Mouse (Mus musculus) liver, embryonic 11.5 days (tissue): ENCODE measurements around the gene Zcchc14. TPM values are rescaled to one million over a fixed set of nuclear protein-coding genes. Genes with fewer than 3 reads are reported as not detected.

Experiments used
- ATAC-seq: fragments of 200-750 bp; cut with Nextera tagmentation; replicated peaks from 2 replicates; pipeline ENCODE4 v1.8.0; 2017; ENCODE audit warnings: moderate number of reproducible peaks, mild to moderate bottlenecking, moderate TSS enrichment, moderate library complexity; ENCODE audit not compliant: low FRiP score
- DNase-seq: peaks from one replicate; pipeline ENCODE4 v3.0.0-alpha.2; 2017; ENCODE audit warnings: low spot score
- H3K27ac ChIP-seq: fragments of 300-500 bp; sonication (generic); 2 replicates; pipeline ENCODE4 v1.5.1; 2014; ENCODE audit warnings: mild to moderate bottlenecking, low read depth, low read length, control low read depth
- H3K27me3 ChIP-seq: fragments of 300-500 bp; sonication (generic); replicated peaks from 2 replicates; pipeline ENCODE4 v1.6.1; 2014; ENCODE audit warnings: low read length, mixed read lengths; ENCODE audit not compliant: control insufficient read depth, insufficient read depth
- H3K36me3 ChIP-seq: fragments of 300-500 bp; sonication (generic); 2 replicates; pipeline ENCODE4 v1.6.1; 2014; ENCODE audit warnings: mild to moderate bottlenecking, low read length, moderate library complexity, mixed read lengths; ENCODE audit not compliant: control insufficient read depth, insufficient read depth
- H3K4me1 ChIP-seq: fragments of 300-500 bp; sonication (generic); replicated peaks from 2 replicates; pipeline ENCODE4 v1.6.1; 2014; ENCODE audit warnings: low read length, mixed read lengths; ENCODE audit not compliant: control insufficient read depth, insufficient read depth
- H3K4me2 ChIP-seq: fragments of 300-500 bp; sonication (generic); 2 replicates; pipeline ENCODE4 v1.6.1; 2014; ENCODE audit warnings: mild to moderate bottlenecking, control low read depth, moderate library complexity
- H3K4me3 ChIP-seq: fragments of 300-500 bp; sonication (generic); 2 replicates; pipeline ENCODE4 v1.5.1; 2014; ENCODE audit warnings: low read depth, low read length, control low read depth
- H3K9ac ChIP-seq: fragments of 300-500 bp; sonication (generic); 2 replicates; pipeline ENCODE4 v1.6.1; 2014; ENCODE audit warnings: low read depth, low read length, control low read depth
- H3K9me3 ChIP-seq: fragments of 300-500 bp; sonication (generic); 2 replicates; pipeline ENCODE4 v1.6.1; 2016; ENCODE audit warnings: low read length, inconsistent platforms, mixed read lengths; ENCODE audit not compliant: control insufficient read depth
- WGBS: fragments of 180-500 bp; shearing (Covaris S2); extraction: QIAGEN DNeasy Blood & Tissue Kit; methylation state at CpG from one replicate; pipeline ENCODE4 v1.1.7; 2014; 5-methylcytosine and 5-hydroxymethylcytosine counted together
- polyA plus RNA-seq: library from polyadenylated mRNA; unstranded; fragments of >200 nt; fragmentation: Nextera tagmentation; extraction: Ambion mirVana; gene quantifications from 2 replicates; pipeline ENCODE4 v1.2.1, GENCODE M21; 2014

Zcchc14 gene
- polyA plus RNA-seq, 1 experiment from 2014 or later = 6.2 TPM

DNA sequence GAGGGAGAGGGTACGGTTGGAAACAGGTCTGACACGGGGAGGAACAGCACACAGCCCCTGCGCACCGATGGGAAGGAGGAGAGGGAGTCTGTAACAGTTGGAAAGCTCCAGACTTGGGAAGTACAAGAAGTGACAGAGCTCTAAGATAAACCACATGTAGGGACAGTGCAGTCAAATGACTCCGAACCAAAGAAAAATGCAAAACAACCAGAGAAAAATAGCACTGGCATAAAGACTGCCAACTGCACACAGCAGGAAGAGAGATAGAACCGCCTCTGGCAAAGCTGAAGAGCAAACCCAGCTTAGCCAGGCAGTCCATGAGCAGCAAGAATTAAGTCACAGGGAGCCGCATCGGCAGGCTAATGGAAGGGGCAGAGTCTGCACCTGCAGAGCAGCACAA lies 29.7 kb downstream of the Zcchc14 start:
- no peak overlapping the region for H3K4me3 ChIP-seq
- no peak for DNase-seq
- ATAC-seq = no peak
- no peaks in the 10 kb centered on the region; the same call in 1 of the 2 replicates for H3K36me3 ChIP-seq
- peaks cover 6% of the 10 kb centered on the region for H3K4me1 ChIP-seq
- no peak overlapping the region for H3K4me2 ChIP-seq
- H3K27me3 ChIP-seq = no peaks in the 10 kb centered on the region
- H3K9me3 ChIP-seq = no peaks in the 10 kb centered on the region
- H3K27ac ChIP-seq = no peak overlapping the region
- 84% methylated on average over 8 of the region's 8 CpGs for WGBS
- H3K9ac ChIP-seq = no peak overlapping the region

DNA sequence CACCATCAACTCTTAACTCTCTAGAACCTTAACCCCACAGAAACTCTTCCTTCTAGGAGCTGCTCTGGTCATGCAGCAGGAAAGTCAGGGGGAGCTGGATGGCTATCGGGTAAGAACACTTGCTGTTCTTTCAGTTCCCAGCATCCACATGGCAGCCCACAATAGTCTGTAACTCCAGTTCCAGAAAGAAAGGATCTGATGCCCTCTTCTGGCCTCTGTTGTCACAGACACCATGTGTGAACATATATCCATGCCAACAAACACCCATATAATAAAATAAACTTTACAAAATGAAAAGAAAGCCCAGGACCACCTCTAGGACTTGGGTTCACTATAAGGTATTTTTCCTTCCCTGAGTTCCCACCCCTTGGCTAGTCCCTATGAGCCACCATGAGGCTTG lies 30.8 kb downstream of the Zcchc14 start:
- no peak overlapping the region for H3K9ac ChIP-seq
- no peak overlapping the region for H3K27ac ChIP-seq
- no peaks in the 10 kb centered on the region for H3K9me3 ChIP-seq
- no peaks in the 10 kb centered on the region for H3K27me3 ChIP-seq
- ATAC-seq (no peak), DNase-seq (no peak)
- H3K4me1 ChIP-seq = peaks cover 6% of the 10 kb centered on the region
- H3K36me3 ChIP-seq = no peaks in the 10 kb centered on the region; the same call in 1 of the 2 replicates
- H3K4me3 ChIP-seq = no peak overlapping the region
- WGBS = 54% methylated on average over 1 of the region's 1 CpGs
- H3K4me2 ChIP-seq = no peak overlapping the region

- H3K4me1 ChIP-seq = peaks cover 6% of the 10 kb centered on the region
- DNase-seq (no peak), ATAC-seq (no peak)
- no peak overlapping the region for H3K4me2 ChIP-seq
- H3K4me3 ChIP-seq = no peak overlapping the region
- H3K9me3 ChIP-seq = no peaks in the 10 kb centered on the region
- H3K36me3 ChIP-seq = no peaks in the 10 kb centered on the region; the same call in 1 of the 2 replicates
- no peaks in the 10 kb centered on the region for H3K27me3 ChIP-seq
- H3K27ac ChIP-seq = no peak overlapping the region
- 83% methylated on average over 12 of the region's 12 CpGs for WGBS
- H3K9ac ChIP-seq = no peak overlapping the region
Observed at GRCm38 (mm10) chr8:121620801-121621516, 31.7 kb downstream of the Zcchc14 start.

DNA sequence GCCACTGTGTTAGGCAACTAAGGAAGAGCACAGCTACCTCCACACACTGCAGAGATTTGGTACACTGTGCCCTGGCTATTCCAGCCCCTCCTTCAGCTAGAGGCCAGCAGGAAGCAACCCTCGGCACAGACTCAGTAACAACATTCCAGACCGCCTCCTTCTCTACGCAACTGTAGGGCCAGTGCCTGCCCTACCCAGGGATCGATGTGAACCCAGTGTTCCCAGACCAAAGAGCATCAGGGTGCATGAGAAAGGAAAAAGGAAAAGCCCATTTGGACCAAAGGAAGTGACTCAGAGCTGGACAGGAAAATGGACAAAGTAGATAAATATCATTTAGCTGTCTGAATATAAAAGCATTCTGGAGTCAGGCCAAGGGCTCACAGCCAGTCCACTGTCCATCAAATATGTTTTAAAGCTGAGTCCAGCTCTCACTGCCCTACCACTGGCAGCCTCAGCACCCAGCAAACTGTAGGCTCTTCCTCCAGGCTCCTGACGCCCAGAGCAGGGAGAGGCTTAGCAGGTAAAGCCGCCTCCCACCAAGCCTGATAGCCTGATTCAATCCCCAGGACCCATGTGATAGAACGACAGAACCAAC lies 33.2 kb downstream of the Zcchc14 start:
- H3K27ac ChIP-seq = no peak overlapping the region
- peaks cover 2% of the 10 kb centered on the region for H3K4me1 ChIP-seq
- no peaks in the 10 kb centered on the region for H3K9me3 ChIP-seq
- no peak overlapping the region for H3K4me3 ChIP-seq
- peak; percentile 57; the same call in 1 of the 2 replicates for ATAC-seq
- H3K9ac ChIP-seq = no peak overlapping the region
- no peak overlapping the region for H3K4me2 ChIP-seq
- no peaks in the 10 kb centered on the region for H3K27me3 ChIP-seq
- WGBS = 55% methylated on average over 7 of the region's 7 CpGs
- H3K36me3 ChIP-seq = no peaks in the 10 kb centered on the region; the same call in 1 of the 2 replicates
- no peak for DNase-seq

- Histone ChIP-seq H3K9me3 (no peaks in the 10 kb centered on the region), H3K36me3 (peaks cover 3% of the 10 kb centered on the region; the same call in 1 of the 2 replicates), H3K9ac (no peak overlapping the region)
Observed at GRCm38 (mm10) chr8:121613419-121613818, 39.3 kb downstream of the Zcchc14 start.

DNA sequence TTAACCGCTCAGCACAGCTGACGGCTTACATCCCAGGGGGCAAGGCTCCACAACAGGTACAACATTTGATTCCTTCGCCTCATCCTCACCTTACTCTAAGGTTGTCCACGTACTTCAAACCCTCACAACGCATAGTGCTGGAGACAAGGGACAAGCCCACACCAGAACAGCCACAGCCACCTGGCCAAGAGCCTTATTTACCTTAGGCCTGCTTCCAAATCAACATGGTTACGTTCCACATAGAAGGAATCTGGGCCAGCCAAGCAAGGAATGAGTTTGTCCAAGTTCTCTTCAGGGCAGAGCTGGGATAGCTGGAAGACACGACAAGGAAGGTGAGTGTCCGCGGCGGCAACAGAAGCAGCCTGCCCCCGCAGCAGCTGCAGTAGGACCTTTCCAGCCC lies 42.8 kb downstream of the Zcchc14 start:
- no peaks in the 10 kb centered on the region for H3K9me3 ChIP-seq
- ATAC-seq = no peak
- no peak for DNase-seq
- no peak overlapping the region for H3K27ac ChIP-seq
- no peak overlapping the region for H3K4me2 ChIP-seq
- H3K4me3 ChIP-seq = no peak overlapping the region
- H3K36me3 ChIP-seq = peaks cover 7% of the 10 kb centered on the region; the same call in 1 of the 2 replicates
- H3K9ac ChIP-seq = no peak overlapping the region
- no peaks in the 10 kb centered on the region for H3K27me3 ChIP-seq
- H3K4me1 ChIP-seq = no peaks in the 10 kb centered on the region
- WGBS = 90% methylated on average over 11 of the region's 11 CpGs

More at GRCm38 (mm10) chr8:121613419-121613818, 39.3 kb downstream of the Zcchc14 start:
- DNase-seq (no peak), ATAC-seq (no peak)
- Histone ChIP-seq H3K4me3 (no peak overlapping the region), H3K4me2 (no peak overlapping the region), H3K27me3 (no peaks in the 10 kb centered on the region), H3K27ac (no peak overlapping the region), H3K4me1 (no peaks in the 10 kb centered on the region)

DNA sequence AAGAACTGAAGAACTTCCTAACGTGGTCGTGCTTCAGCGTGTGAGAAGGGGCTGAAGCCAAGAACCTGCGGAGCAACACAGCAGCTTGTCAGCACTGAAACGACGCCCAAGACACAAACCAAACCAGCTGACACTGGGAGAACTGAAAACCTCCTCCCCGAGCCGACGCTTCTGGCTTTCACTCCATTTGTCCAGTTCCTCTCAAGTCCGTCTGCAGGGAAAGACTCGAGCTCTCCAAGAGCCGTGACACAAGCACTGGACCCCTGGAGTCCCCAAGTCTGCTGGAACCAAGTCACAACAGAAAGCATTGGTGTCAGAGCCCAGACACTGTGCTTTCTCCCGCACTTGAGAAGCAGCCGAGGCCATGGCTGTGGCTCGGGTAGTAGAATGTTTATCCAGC lies 43.5 kb downstream of the Zcchc14 start:
- no peak overlapping the region for H3K4me2 ChIP-seq
- 87% methylated on average over 15 of the region's 15 CpGs for WGBS
- no peak overlapping the region for H3K4me3 ChIP-seq
- no peak overlapping the region for H3K9ac ChIP-seq
- peaks cover 12% of the 10 kb centered on the region for H3K36me3 ChIP-seq
- no peaks in the 10 kb centered on the region for H3K27me3 ChIP-seq
- ATAC-seq (no peak), DNase-seq (no peak)
- H3K9me3 ChIP-seq = no peaks in the 10 kb centered on the region
- H3K27ac ChIP-seq = no peak overlapping the region
- no peaks in the 10 kb centered on the region for H3K4me1 ChIP-seq

DNA sequence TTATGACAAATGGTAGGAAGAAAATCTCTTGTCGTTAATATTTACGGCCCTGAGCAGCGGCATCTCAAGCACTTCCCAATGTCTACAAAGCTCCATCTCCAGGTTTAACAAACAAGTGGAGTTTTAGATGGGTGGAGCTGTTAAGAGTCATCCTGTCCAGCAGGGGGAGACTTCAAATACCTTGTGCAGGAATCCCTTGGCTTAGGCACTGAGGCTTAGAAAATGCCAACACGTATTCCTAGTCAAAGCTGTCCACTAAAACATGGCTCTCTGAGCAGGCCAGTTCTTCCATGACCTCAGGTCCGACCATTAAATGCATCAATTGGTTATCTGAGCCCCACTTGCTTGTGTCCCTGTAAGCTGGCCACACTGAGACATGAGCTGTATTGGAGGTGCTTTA lies 45.0 kb downstream of the Zcchc14 start:
- Histone ChIP-seq H3K27me3 (no peaks in the 10 kb centered on the region), H3K4me3 (no peak overlapping the region), H3K36me3 (peaks cover 17% of the 10 kb centered on the region), H3K4me1 (no peaks in the 10 kb centered on the region), H3K9me3 (no peaks in the 10 kb centered on the region), H3K4me2 (no peak overlapping the region), H3K9ac (no peak overlapping the region), H3K27ac (no peak overlapping the region)
- no peak for ATAC-seq
- WGBS = 85% methylated on average over 5 of the region's 5 CpGs
- no peak for DNase-seq

DNA sequence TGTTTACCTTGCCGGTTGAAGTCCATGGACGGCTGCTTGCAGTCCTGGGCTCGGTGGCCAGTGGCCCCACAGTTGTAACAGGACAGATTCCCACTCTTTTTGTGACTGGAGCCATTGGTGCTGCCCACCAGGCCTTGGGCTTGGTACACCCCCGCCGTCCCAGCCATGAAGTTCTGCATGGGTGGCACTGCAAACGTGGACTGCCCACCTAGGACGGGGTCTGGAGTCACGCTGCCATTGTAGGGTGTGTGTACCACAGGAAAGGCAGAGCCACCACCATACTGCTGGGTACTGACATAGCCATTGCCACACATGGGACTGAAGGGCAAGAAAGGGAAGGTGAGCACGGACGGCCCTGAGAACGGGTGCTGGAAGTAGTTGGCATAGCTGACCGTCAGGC lies 48.9 kb downstream of the Zcchc14 start:
- H3K9me3 ChIP-seq = no peaks in the 10 kb centered on the region
- H3K27ac ChIP-seq = no peak overlapping the region
- DNase-seq (no peak), ATAC-seq (no peak)
- no peak overlapping the region for H3K4me2 ChIP-seq
- H3K27me3 ChIP-seq = no peaks in the 10 kb centered on the region
- no peaks in the 10 kb centered on the region for H3K4me1 ChIP-seq
- WGBS = 90% methylated on average over 12 of the region's 12 CpGs
- H3K4me3 ChIP-seq = no peak overlapping the region
- no peak overlapping the region for H3K9ac ChIP-seq
- peaks cover 13% of the 10 kb centered on the region for H3K36me3 ChIP-seq
